Mouse (Mus musculus) adipocyte (in vitro differentiated cells): ENCODE measurements around the gene Trim26.
A peak's percentile ranks its signal among the peaks of the same experiment; 100 is the strongest.

Source experiments
- DNase-seq: peaks from one replicate; pipeline ENCODE4 v3.0.0-alpha.2; 2016; ENCODE audit warnings: low spot score

Trim26 gene

GRCm38 (mm10) chr17:36900001-36900400 lies 63.1 kb downstream of the Trim26 start:
- DNase-seq, result no peak

- no peak for DNase-seq
Measured at GRCm38 (mm10) chr17:36900691-36901090, 63.8 kb downstream of the Trim26 start.

- peak; percentile 40 for DNase-seq
Measured at GRCm38 (mm10) chr17:36903651-36904050, 66.7 kb downstream of the Trim26 start.

- no peak for DNase-seq
Measured at GRCm38 (mm10) chr17:36908235-36908634, 71.3 kb downstream of the Trim26 start.
